Mouse (Mus musculus) heart, postnatal 0 days (tissue): ENCODE measurements around the gene Gjb3.

Experiments used
- CTCF ChIP-seq: IDR thresholded peaks from 2 replicates; pipeline ENCODE4 v1.5.1; 2016; ENCODE audit warnings: antibody characterized with exemption, control low read depth, low read depth
- EP300 ChIP-seq: IDR thresholded peaks from 2 replicates; pipeline ENCODE4 v1.6.1; 2016; ENCODE audit warnings: antibody characterized with exemption, low read depth

- TF ChIP-seq CTCF = no peak
- 0 out of 2 replicates have a peak, but pooled peaks have one; percentile 22 for TF ChIP-seq EP300
Observed at GRCm38 (mm10) chr4:127289039-127289548, 41.5 kb downstream of the Gjb3 start.
